Mouse (Mus musculus): ENCODE results near the gene Slco3a1. TPM values are rescaled to one million over a fixed set of nuclear protein-coding genes. Genes with fewer than 3 reads are reported as not detected.

Gene Slco3a1
- polyA plus RNA-seq, 1 experiment = 13.4 TPM

DNA sequence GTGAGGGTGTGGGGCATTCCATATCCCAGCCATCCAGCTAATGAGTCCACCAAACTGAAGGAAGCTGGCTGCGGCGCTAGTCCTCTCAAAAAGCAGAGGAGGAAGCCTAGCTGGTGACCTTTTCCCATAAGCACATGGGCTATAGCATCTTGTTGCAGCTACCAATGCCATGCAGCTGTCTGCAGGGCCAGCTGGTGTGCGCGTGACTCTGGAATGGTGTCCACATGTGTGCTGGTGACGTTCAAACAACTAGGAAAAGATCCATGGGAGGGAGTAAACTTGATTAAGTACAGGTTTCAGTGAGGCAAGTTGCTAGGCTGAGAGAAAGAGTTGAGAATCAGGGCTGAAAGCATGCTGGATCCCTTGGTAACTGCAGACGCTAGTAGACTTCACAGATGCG, 201.3 kb downstream of the Slco3a1 start:
- TF ChIP-seq POLR2A (IDR thresholded peaks at IDR 0.05; ENCODE audit: low read depth, low read length) (no peak), CTCF (IDR thresholded peaks at IDR 0.05; ENCODE audit: borderline replicate concordance, insufficient read depth, low read length) (no peak)
- no peak overlapping the region for H3K27ac ChIP-seq (ENCODE audit: insufficient read depth, low read length)
- H3K4me1 ChIP-seq (ENCODE audit: control insufficient read depth, insufficient read depth, low read length) = no peaks in the 10 kb centered on the region
- H3K4me3 ChIP-seq (ENCODE audit: insufficient read depth, low read length) = no peak overlapping the region

DNA sequence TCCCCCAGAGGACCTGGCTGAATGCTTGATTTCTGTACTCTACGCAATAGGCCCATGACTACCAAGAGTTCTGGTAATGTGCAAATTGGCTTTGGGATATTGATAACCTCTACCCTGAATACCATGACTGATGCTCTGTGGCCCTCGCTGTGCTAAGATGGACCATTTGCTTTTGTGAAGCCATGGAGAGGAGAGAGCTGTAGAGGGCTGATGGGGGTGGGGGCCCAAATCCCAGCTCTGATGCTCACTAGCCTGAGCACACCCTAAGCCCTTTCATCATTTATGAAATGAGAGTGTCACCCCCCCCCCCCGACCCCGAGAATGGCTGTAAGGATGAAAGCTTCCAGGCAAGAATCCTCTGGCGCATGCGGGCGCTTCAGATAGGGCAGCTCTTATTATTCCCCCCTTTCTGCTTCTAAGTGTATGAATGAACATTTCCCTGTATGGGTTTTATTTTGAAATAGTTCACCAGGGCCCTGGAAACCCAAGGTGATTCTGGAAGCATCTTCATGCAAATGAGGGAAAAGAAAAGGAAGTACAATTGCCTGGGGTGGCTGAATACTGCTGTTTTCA, 206.2 kb downstream of the Slco3a1 start:
- no peak for TF ChIP-seq CTCF (IDR thresholded peaks at IDR 0.05; ENCODE audit: borderline replicate concordance, insufficient read depth, low read length)
- TF ChIP-seq POLR2A (IDR thresholded peaks at IDR 0.05; ENCODE audit: low read depth, low read length) = no peak
- Histone ChIP-seq H3K4me3 (ENCODE audit: insufficient read depth, low read length) (no peak overlapping the region), H3K27ac (ENCODE audit: insufficient read depth, low read length) (no peak overlapping the region), H3K4me1 (ENCODE audit: control insufficient read depth, insufficient read depth, low read length) (no peaks in the 10 kb centered on the region)

DNA sequence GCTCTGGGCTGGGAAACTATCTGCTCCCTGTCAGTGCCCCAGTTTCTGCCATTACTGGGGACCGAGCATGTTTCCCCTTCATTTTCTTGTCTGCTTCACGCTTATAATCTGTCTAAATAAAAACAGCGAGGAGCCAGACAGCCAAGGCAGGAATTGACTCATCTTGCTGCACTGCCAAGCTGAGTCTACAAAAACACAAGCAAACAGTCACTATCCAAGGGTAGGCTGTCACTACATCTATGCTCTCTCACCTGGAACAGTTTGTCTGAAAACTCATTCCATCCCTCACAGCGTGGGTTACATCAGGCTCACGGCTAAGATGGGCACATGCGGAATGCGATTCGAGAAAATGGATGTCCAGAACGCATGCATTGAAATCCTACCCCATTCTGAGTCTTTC, 207.6 kb downstream of the Slco3a1 start:
- H3K27ac ChIP-seq (ENCODE audit: insufficient read depth, low read length) = no peak overlapping the region

DNA sequence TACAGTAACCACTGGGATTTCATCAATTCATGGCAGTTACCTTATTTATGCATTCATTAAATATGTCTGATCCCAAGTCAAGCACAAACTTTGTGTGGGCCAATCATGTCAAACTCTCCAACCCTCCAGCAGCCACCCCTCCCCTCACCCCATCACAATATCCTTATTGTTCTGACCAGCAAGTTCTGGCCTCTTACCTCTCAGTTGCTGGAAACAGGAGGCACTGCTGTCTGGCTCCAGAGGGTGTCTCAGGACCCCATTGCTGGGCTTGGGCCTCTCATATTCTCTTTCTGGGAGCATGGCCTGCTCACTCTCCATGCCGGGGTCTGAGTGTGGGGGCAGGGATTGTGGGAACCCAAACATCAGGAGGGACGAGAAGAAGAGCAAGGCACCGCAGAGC, 208.1 kb downstream of the Slco3a1 start:
- no peak overlapping the region for H3K4me3 ChIP-seq (ENCODE audit: insufficient read depth, low read length)
- no peak overlapping the region for H3K27ac ChIP-seq (ENCODE audit: insufficient read depth, low read length)
- TF ChIP-seq POLR2A (IDR thresholded peaks at IDR 0.05; ENCODE audit: low read depth, low read length) (no peak), CTCF (IDR thresholded peaks at IDR 0.05; ENCODE audit: borderline replicate concordance, insufficient read depth, low read length) (no peak)
- H3K4me1 ChIP-seq (ENCODE audit: control insufficient read depth, insufficient read depth, low read length) = no peaks in the 10 kb centered on the region

More for the DNA sequence above, 207.6 kb downstream of the Slco3a1 start:
- no peaks in the 10 kb centered on the region for H3K4me1 ChIP-seq (ENCODE audit: control insufficient read depth, insufficient read depth, low read length)
- no peak for TF ChIP-seq POLR2A (IDR thresholded peaks at IDR 0.05; ENCODE audit: low read depth, low read length)
- no peak for TF ChIP-seq CTCF (IDR thresholded peaks at IDR 0.05; ENCODE audit: borderline replicate concordance, insufficient read depth, low read length)
- no peak overlapping the region for H3K4me3 ChIP-seq (ENCODE audit: insufficient read depth, low read length)

DNA sequence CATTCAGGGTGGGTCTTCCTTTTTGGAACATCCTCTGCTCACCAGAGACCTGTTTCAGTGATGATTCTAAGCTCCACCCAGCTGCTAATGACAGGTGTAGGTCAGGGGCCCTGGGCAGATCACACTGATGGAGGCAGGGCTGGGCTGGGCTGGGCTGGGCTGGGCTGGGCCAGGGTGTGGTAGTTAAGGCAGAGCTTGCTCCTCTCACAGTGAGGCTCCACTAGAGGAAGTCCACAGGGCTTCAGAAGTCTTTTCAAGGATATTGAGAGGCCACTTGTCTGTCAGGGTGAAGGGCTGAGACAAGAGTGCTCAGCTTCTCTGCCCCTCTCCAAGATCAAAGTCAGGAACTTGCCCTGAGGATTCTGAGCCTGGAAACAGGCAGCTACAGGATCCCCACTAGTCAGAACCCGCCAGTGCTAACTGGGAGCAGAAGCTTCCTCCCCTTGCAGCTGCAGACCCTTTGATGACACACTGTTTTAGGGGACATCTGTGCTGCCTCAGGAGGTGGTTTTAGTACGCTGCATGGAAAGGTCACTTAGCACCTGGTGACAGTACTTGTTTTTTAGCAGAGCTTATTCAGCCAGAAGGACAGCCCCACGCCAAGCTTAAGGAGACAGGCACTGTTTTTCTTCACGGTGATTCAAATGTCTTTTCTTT, 213.3 kb downstream of the Slco3a1 start:
- TF ChIP-seq POLR2A (IDR thresholded peaks at IDR 0.05; ENCODE audit: low read depth, low read length) = no peak
- TF ChIP-seq CTCF (IDR thresholded peaks at IDR 0.05; ENCODE audit: borderline replicate concordance, insufficient read depth, low read length) = no peak
- Histone ChIP-seq H3K27ac (ENCODE audit: insufficient read depth, low read length) (no peak overlapping the region), H3K4me1 (ENCODE audit: control insufficient read depth, insufficient read depth, low read length) (no peaks in the 10 kb centered on the region), H3K4me3 (ENCODE audit: insufficient read depth, low read length) (no peak overlapping the region)

DNA sequence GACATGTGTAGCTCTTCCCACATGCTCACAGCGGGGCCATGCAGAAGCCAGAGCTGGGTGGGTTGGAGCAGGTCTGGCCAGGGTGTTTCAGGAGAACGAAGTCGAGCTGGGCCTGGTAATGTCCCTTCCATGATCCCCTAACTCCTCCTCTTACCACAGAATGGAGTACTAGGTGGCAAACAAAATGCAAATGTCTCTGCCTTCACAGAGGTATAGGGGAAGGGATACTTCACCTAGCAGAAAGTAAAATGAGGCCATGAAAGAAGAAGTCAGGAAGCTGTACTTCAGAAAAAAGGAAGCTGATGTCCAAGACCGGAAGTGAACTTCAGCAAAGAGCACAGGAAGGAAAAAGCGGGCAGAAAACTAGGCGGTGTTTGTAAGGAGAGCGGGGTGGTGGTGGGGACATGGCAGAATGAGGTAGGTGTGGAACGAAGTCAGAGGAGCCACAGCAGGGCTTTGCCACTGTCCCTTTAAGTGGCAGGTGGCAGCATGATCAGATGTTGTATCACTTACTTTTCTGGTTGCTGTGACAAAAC, 214.1 kb downstream of the Slco3a1 start:
- Histone ChIP-seq H3K4me1 (ENCODE audit: control insufficient read depth, insufficient read depth, low read length) (no peaks in the 10 kb centered on the region), H3K4me3 (ENCODE audit: insufficient read depth, low read length) (no peak overlapping the region), H3K27ac (ENCODE audit: insufficient read depth, low read length) (no peak overlapping the region)
- TF ChIP-seq CTCF (IDR thresholded peaks at IDR 0.05; ENCODE audit: borderline replicate concordance, insufficient read depth, low read length) = no peak
- no peak for TF ChIP-seq POLR2A (IDR thresholded peaks at IDR 0.05; ENCODE audit: low read depth, low read length)

DNA sequence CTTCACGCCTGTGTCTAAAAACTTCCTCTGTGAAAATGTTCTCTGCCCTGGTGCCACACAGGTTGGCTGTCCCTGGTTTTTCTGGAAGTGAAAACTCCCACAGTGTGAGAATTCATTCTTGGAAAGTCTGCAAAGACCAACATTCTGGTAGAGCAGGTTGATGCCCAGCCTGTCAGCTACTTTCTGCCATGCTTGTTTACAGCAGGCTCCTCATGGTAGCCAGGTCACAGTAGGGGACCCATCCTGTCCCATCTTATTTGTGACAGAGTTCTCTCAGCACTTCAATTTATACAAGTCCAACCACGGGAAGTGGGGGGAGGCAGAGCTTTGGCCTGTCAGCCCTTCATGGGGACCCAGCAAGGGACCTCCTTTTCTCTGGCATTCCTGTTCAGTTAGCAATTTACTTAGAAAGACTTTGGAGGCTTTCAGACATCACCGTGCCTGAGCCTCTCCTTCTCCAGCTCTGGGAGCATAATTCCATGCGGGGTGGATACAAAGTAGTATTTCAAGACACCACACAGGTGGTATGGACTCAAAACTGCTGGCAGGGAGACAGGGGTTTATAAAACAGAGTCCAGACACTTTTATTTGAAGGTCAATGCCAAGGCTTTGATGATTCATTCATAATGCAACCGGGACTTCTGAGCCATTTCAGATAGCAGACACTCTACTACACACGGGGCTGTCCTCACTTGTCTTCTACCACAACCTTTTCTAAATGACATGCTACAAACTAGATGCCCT, 216.7 kb downstream of the Slco3a1 start:
- Histone ChIP-seq H3K4me3 (ENCODE audit: insufficient read depth, low read length) (no peak overlapping the region), H3K27ac (ENCODE audit: insufficient read depth, low read length) (no peak overlapping the region), H3K4me1 (ENCODE audit: control insufficient read depth, insufficient read depth, low read length) (no peaks in the 10 kb centered on the region)
- no peak for TF ChIP-seq CTCF (IDR thresholded peaks at IDR 0.05; ENCODE audit: borderline replicate concordance, insufficient read depth, low read length)
- no peak for TF ChIP-seq POLR2A (IDR thresholded peaks at IDR 0.05; ENCODE audit: low read depth, low read length)

DNA sequence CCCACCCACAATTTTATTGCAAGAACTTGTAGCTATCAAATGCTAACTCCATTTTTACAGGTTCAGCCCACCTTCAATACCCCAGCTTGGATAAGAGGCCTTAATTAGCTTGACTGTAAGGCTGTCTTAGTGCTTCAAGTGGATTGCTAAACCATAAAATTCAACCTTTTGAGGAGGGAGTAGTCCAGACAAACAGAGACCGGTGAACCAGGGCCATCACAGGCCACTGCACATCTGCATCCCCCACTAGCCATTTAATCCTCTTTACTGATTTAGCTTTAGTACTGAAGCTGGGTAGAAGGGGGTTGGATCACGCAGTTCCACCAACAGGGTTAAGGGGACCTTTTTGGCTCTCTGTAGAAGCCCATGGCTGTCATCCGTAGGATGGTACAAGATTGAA, 222.3 kb downstream of the Slco3a1 start:
- H3K27ac ChIP-seq (ENCODE audit: insufficient read depth, low read length) = no peak overlapping the region
- H3K4me3 ChIP-seq (ENCODE audit: insufficient read depth, low read length) = no peak overlapping the region
- H3K4me1 ChIP-seq (ENCODE audit: control insufficient read depth, insufficient read depth, low read length) = no peaks in the 10 kb centered on the region; the same call in 1 of the 2 replicates
- no peak for TF ChIP-seq POLR2A (IDR thresholded peaks at IDR 0.05; ENCODE audit: low read depth, low read length)
- no peak for TF ChIP-seq CTCF (IDR thresholded peaks at IDR 0.05; ENCODE audit: borderline replicate concordance, insufficient read depth, low read length)

DNA sequence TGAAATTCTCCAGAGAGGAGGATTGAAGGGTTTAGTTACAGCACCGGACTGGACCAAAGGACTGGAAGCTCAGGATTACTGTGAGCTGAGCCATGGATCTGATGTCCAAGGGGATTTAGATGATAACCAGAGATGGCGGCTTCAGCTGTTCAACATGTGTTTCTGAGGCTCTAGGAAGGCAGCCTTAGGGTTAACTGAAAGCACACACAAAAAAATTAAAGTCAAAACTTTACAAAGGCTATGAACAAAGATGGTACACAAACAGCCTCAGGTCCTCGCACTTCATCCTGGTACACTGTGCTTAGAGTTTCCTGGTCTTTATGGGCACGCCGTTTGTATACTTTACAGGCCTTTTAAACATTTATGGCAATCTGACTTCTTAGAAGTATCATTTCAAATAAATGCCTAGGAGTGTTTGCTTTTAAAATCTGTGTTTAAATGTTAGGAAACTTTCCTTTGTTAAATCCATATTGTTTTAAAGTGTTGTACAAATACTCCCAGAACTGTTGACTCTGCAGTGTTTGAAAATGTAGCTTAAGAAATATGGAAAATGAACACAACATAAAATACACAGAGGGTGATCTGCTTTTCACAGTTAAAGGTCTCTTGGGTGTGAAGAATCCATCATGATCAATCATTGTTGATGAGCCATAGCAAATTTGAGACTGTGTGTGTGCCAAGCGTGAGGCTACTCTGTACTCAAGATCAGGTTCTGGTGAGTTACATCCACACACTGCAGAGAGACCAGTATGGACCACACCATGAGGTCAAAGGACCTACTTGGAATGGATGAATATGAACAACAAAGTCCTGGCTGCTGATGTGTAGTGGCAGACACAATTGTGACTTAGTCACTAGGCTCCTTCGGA, 223.5 kb downstream of the Slco3a1 start:
- no peaks in the 10 kb centered on the region; the same call in 1 of the 2 replicates for H3K4me1 ChIP-seq (ENCODE audit: control insufficient read depth, insufficient read depth, low read length)
- no peak for TF ChIP-seq CTCF (IDR thresholded peaks at IDR 0.05; ENCODE audit: borderline replicate concordance, insufficient read depth, low read length)
- no peak for TF ChIP-seq POLR2A (IDR thresholded peaks at IDR 0.05; ENCODE audit: low read depth, low read length)
- no peak overlapping the region; the same call in 1 of the 2 replicates for H3K27ac ChIP-seq (ENCODE audit: insufficient read depth, low read length)
- H3K4me3 ChIP-seq (ENCODE audit: insufficient read depth, low read length) = no peak overlapping the region
